Mouse (Mus musculus) limb, embryonic 11.5 days (tissue): ENCODE measurements around the gene Tenm3. TPM values are rescaled to one million over a fixed set of nuclear protein-coding genes. Genes with fewer than 3 reads are reported as not detected.

Source experiments
- ATAC-seq: fragments of 200-750 bp; cut with Nextera tagmentation; 2 replicates; pipeline ENCODE4 v1.8.0; 2017; ENCODE audit warnings: low read depth; ENCODE audit not compliant: insufficient number of reproducible peaks, low FRiP score, low TSS enrichment
- DNase-seq: peaks from one replicate; pipeline ENCODE4 v3.0.0-alpha.2; 2015; ENCODE audit warnings: low spot score
- H3K27ac ChIP-seq: fragments of 300-500 bp; sonication (generic); replicated peaks from 2 replicates; pipeline ENCODE4 v1.5.1; 2014; ENCODE audit warnings: low read depth, mild to moderate bottlenecking, low read length
- H3K27me3 ChIP-seq: fragments of 300-500 bp; sonication (generic); 2 replicates; pipeline ENCODE4 v1.6.1; 2014; ENCODE audit warnings: mild to moderate bottlenecking, low read length, mixed read lengths; ENCODE audit not compliant: control insufficient read depth, insufficient read depth
- H3K36me3 ChIP-seq: fragments of 300-500 bp; sonication (generic); 2 replicates; pipeline ENCODE4 v1.6.1; 2014; ENCODE audit warnings: mild to moderate bottlenecking, low read length, moderate library complexity, mixed read lengths; ENCODE audit not compliant: control insufficient read depth, insufficient read depth
- H3K4me1 ChIP-seq: fragments of 300-500 bp; sonication (generic); 2 replicates; pipeline ENCODE4 v1.6.1; 2014; ENCODE audit warnings: low read length, mixed read lengths; ENCODE audit not compliant: control insufficient read depth, insufficient read depth
- H3K4me2 ChIP-seq: fragments of 300-500 bp; sonication (generic); 2 replicates; pipeline ENCODE4 v1.6.1; 2014; ENCODE audit warnings: low read depth, mild to moderate bottlenecking, moderate library complexity; ENCODE audit not compliant: severe bottlenecking
- H3K4me3 ChIP-seq: fragments of 300-500 bp; sonication (generic); 2 replicates; pipeline ENCODE4 v1.5.1; 2014; ENCODE audit warnings: low read depth, low read length
- H3K9ac ChIP-seq: fragments of 300-500 bp; sonication (generic); 2 replicates; pipeline ENCODE4 v1.6.1; 2014; ENCODE audit warnings: mild to moderate bottlenecking, low read length
- H3K9me3 ChIP-seq: fragments of 300-500 bp; sonication (generic); 2 replicates; pipeline ENCODE4 v1.6.1; 2016; ENCODE audit warnings: low read length; ENCODE audit not compliant: control insufficient read depth
- WGBS: fragments of 180-500 bp; shearing (Covaris S2); extraction: QIAGEN DNeasy Blood & Tissue Kit; methylation state at CpG from one replicate; pipeline ENCODE4 v1.1.7; 2014; 5-methylcytosine and 5-hydroxymethylcytosine counted together
- polyA plus RNA-seq: library from polyadenylated mRNA; unstranded; fragments of >200 nt; fragmentation: Nextera tagmentation; extraction: Ambion mirVana; gene quantifications from 2 replicates; pipeline ENCODE4 v1.2.1, GENCODE M21; 2014

Tenm3 gene
- polyA plus RNA-seq, 1 experiment from 2014 or later = 52.1 TPM

- ATAC-seq (no peak), DNase-seq (no peak)
- Histone ChIP-seq H3K27me3 (no peaks in the 10 kb centered on the region), H3K9ac (no peak overlapping the region), H3K4me2 (no peak overlapping the region), H3K36me3 (no peaks in the 10 kb centered on the region), H3K27ac (no peak overlapping the region), H3K9me3 (no peaks in the 10 kb centered on the region), H3K4me1 (no peaks in the 10 kb centered on the region), H3K4me3 (no peak overlapping the region)
- 84% methylated on average over 6 of the region's 6 CpGs for WGBS
These were observed 113.0 kb downstream of the Tenm3 start for GRCm38 (mm10) chr8:48730701-48731100.

GRCm38 (mm10) chr8:48728833-48729690 is 114.7 kb downstream of the Tenm3 start:
- no peak overlapping the region for H3K9ac ChIP-seq
- H3K36me3 ChIP-seq = no peaks in the 10 kb centered on the region
- ATAC-seq (no peak), DNase-seq (no peak)
- no peaks in the 10 kb centered on the region for H3K9me3 ChIP-seq
- 85% methylated on average over 21 of the region's 21 CpGs for WGBS
- H3K27ac ChIP-seq = no peak overlapping the region
- no peak overlapping the region for H3K4me2 ChIP-seq
- no peaks in the 10 kb centered on the region for H3K27me3 ChIP-seq
- H3K4me3 ChIP-seq = no peak overlapping the region
- no peaks in the 10 kb centered on the region for H3K4me1 ChIP-seq

- no peak overlapping the region for H3K4me3 ChIP-seq
- no peak for ATAC-seq
These were observed 115.7 kb downstream of the Tenm3 start for GRCm38 (mm10) chr8:48728006-48728405.

GRCm38 (mm10) chr8:48722744-48723143 is 121.0 kb downstream of the Tenm3 start:
- H3K4me3 ChIP-seq = no peak overlapping the region
- WGBS = 57% methylated on average over 14 of the region's 14 CpGs
- no peaks in the 10 kb centered on the region for H3K27me3 ChIP-seq
- H3K27ac ChIP-seq = no peak overlapping the region
- H3K36me3 ChIP-seq = no peaks in the 10 kb centered on the region
- no peak overlapping the region for H3K4me2 ChIP-seq
- H3K4me1 ChIP-seq = no peaks in the 10 kb centered on the region
- no peak overlapping the region for H3K9ac ChIP-seq
- no peaks in the 10 kb centered on the region for H3K9me3 ChIP-seq
- ATAC-seq (no peak), DNase-seq (no peak)

More at GRCm38 (mm10) chr8:48728006-48728405, 115.7 kb downstream of the Tenm3 start:
- no peak overlapping the region for H3K4me2 ChIP-seq
- H3K9me3 ChIP-seq = no peaks in the 10 kb centered on the region
- H3K27me3 ChIP-seq = no peaks in the 10 kb centered on the region
- no peak overlapping the region for H3K27ac ChIP-seq
- no peaks in the 10 kb centered on the region for H3K36me3 ChIP-seq
- no peak overlapping the region for H3K9ac ChIP-seq
- DNase-seq = no peak
- 95% methylated on average over 6 of the region's 6 CpGs for WGBS
- H3K4me1 ChIP-seq = no peaks in the 10 kb centered on the region

- Histone ChIP-seq H3K4me1 (no peaks in the 10 kb centered on the region), H3K27ac (no peak overlapping the region), H3K4me2 (no peak overlapping the region), H3K36me3 (no peaks in the 10 kb centered on the region), H3K27me3 (no peaks in the 10 kb centered on the region), H3K9me3 (no peaks in the 10 kb centered on the region), H3K9ac (no peak overlapping the region), H3K4me3 (no peak overlapping the region)
- ATAC-seq (no peak), DNase-seq (no peak)
- WGBS = 86% methylated on average over 7 of the region's 7 CpGs
These were observed 121.4 kb downstream of the Tenm3 start for GRCm38 (mm10) chr8:48722318-48722717.

GRCm38 (mm10) chr8:48721376-48721775 is 122.4 kb downstream of the Tenm3 start:
- no peaks in the 10 kb centered on the region for H3K27me3 ChIP-seq
- H3K9ac ChIP-seq = no peak overlapping the region
- ATAC-seq = no peak
- H3K36me3 ChIP-seq = no peaks in the 10 kb centered on the region
- no peaks in the 10 kb centered on the region for H3K4me1 ChIP-seq
- no peaks in the 10 kb centered on the region for H3K9me3 ChIP-seq
- 91% methylated on average over 12 of the region's 12 CpGs for whole genome bisulfite sequencing
- H3K4me3 ChIP-seq = no peak overlapping the region
- no peak overlapping the region for H3K4me2 ChIP-seq
- no peak for DNase-seq
- no peak overlapping the region for H3K27ac ChIP-seq

GRCm38 (mm10) chr8:48715616-48716015 is 128.1 kb downstream of the Tenm3 start:
- Histone ChIP-seq H3K9ac (no peak overlapping the region), H3K4me1 (no peaks in the 10 kb centered on the region), H3K9me3 (no peaks in the 10 kb centered on the region), H3K4me2 (no peak overlapping the region), H3K4me3 (no peak overlapping the region), H3K27me3 (no peaks in the 10 kb centered on the region), H3K27ac (no peak overlapping the region), H3K36me3 (no peaks in the 10 kb centered on the region)
- no peak for ATAC-seq
- DNase-seq = no peak
- 87% methylated on average over 9 of the region's 9 CpGs for WGBS

- no peaks in the 10 kb centered on the region for H3K4me1 ChIP-seq
- DNase-seq (no peak), ATAC-seq (no peak)
- H3K9ac ChIP-seq = no peak overlapping the region
- H3K27ac ChIP-seq = no peak overlapping the region
- peaks cover 3% of the 10 kb centered on the region; the same call in 1 of the 2 replicates for H3K9me3 ChIP-seq
- WGBS = 88% methylated on average over 6 of the region's 6 CpGs
- no peaks in the 10 kb centered on the region for H3K36me3 ChIP-seq
- H3K4me3 ChIP-seq = no peak overlapping the region
- no peak overlapping the region for H3K4me2 ChIP-seq
- no peaks in the 10 kb centered on the region for H3K27me3 ChIP-seq
These were observed 137.1 kb downstream of the Tenm3 start for GRCm38 (mm10) chr8:48706666-48707065.
